Mouse (Mus musculus): ENCODE measurements around the gene Padi6.

Gene Padi6

DNA sequence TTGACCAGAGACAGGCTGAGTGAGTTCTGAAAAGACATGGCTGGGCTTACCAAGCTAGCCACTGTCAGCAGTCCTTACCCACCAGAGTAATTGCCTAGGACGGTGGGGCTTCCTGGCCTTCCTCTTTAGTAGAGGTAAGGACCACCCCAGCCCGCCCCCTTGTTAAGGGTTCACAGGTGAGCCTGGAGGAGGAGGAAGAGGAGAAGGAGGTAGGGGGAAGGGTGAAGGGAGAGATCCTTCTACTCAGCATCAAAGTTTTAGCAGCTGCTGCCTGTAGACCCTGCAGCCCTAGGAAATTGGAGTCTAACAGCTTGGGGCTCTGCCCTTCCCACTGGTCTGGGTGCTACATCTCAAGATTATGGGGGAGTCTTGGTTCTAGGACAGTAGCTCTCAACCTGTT is at the start of gene Padi6:
Gene Padi6 (minus strand): TSS at position 101 of the 400 bp plus-strand sequence.
- in situ Hi-C loops (cut with MboI, MseI), result loop anchor here in 1 of 2 experiments (10.0 kb wide), 1 partner anchor 148 kb away; no protein-coding TSS in a partner anchor

- in situ Hi-C loops (cut with MboI, MseI), result loop anchor here in 1 of 2 experiments (5.0 kb wide), 1 partner anchor 116 kb away; the partner anchor contains the start of gene Padi2
These were observed 48.6 kb upstream of the Padi6 start for GRCm38 (mm10) chr4:140791071-140791470.

DNA sequence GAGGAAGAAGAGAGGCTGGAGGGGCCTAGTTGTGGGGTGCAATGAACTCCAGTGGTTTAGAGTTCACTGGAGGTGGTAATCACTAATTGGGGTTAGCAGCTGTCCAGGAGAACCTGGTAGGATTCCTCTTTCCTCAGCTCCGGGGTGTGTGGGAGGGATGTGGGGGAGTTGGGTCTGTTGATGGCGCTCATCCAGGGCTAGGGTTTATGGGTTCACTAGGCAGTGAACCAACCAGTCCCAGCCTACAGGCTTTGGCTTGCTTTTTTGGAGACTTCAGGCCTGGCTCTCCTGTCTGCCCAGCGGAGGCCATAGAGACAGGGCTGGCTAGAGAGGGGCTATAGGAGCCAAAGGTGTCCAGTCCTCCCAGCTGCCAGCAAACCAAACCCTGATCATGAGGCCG is 47.5 kb upstream of the Padi6 start:
- in situ Hi-C loops (cut with MboI, MseI), result loop anchor here (5.0 to 10.0 kb wide), 2 partner anchors 117 to 1955 kb away; partner anchors contain the start of gene Padi2 (in 1 of the 2)

DNA sequence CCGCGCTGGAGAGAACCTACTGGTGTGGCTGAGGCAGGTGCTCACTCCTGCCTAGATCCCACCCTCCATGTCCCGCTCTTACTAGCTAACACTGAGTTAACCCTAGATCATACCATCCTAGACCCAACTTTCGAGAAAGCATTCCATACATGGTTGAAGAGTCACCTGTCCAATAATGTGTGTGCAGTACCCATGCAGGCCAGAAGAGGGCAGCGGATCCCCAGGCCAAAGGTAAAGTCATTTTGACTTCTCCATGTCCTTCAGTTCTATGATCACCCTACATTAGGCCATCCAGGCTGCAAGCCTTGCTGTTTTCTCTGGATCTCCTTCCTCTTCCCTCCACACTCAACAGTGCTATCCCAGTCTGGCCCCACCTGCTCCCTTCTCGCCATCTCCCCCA is 46.5 kb upstream of the Padi6 start:
- in situ Hi-C loops (cut with MboI, MseI), result loop anchor here in 1 of 2 experiments (10.0 kb wide), 1 partner anchor 1954 kb away; no protein-coding TSS in a partner anchor

DNA sequence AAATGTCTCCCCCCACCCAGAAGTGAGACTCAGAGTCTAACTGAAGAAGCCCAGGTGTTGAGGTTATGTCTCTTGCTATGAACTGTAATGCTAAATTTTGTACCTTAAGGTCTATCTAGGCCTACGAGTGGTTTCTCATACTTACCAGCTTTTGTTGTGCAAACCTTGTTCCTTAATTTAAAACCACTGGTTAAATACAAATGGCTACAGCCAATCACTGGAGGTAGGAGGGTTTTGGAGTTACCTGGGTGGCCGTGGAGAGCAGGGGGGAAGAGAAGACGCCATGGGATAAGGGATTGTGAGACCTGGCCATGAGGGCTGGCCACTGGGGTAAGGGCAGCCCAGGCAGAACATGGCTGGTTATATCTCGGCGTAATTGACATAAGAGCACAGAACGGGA is 45.8 kb upstream of the Padi6 start:
- in situ Hi-C loops (cut with MboI, MseI), result loop anchor here in 1 of 2 experiments (10.0 kb wide), 1 partner anchor 1953 kb away; no protein-coding TSS in a partner anchor

DNA sequence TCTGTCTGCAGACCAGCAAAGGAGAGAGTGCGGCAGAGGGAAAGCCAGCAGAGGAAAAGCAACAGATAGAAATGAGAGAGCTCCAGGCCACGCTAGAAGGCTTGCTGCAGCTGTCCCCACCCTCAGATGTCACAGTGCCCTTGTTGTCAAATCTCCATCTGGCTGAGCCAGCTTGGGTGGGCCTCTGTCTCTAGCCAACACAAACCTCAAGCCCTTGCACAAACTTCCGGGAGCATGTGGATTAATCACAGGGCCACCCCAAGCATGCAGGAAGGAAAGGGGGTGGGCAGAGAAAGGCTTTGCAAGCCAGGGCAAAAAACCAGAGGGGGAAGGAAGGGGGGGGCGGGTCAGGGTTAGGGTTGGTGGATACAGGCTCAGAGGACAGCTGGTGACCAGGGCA is 45.0 kb upstream of the Padi6 start:
- in situ Hi-C loops (cut with MboI, MseI), result loop anchor here in 1 of 2 experiments (10.0 kb wide), 1 partner anchor 1953 kb away; no protein-coding TSS in a partner anchor

- in situ Hi-C loops (cut with MboI, MseI), result loop anchor here in 1 of 2 experiments (10.0 kb wide), 1 partner anchor 1950 kb away; no protein-coding TSS in a partner anchor
These were observed 42.8 kb upstream of the Padi6 start for GRCm38 (mm10) chr4:140785217-140785616.

DNA sequence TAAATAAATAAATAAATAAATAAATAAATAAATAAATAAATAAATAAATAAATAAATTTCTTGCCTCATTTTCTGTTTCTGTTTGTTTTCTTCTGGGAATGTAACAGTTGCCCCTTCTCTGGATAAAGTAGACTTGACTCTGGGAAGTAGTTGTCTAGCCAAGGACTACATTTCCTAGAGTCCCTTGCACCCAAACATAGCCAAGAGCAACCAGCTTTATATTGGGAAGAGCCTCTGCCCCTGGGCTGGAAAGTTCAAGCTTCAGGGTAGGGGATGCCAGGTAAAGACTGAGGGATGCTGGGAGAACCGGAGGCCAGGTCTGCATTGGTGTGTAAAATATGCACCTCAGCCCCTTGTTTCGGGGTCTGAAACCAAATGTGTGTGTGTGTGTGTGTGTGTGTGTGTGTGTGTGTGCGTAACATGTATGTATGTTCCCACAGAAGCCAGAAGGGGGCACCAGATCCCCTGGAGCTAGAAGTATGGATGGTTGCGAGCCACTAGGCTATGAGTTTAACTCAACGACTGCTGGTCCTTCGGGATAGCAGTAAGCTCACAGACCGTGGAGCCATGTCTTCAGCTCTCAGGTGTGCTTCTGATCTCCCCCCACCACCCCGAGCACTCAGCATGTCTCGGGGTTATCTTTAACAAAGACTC is 42.0 kb upstream of the Padi6 start:
- in situ Hi-C loops (cut with MboI, MseI), result loop anchor here in 1 of 2 experiments (10.0 kb wide), 1 partner anchor 1950 kb away; no protein-coding TSS in a partner anchor

DNA sequence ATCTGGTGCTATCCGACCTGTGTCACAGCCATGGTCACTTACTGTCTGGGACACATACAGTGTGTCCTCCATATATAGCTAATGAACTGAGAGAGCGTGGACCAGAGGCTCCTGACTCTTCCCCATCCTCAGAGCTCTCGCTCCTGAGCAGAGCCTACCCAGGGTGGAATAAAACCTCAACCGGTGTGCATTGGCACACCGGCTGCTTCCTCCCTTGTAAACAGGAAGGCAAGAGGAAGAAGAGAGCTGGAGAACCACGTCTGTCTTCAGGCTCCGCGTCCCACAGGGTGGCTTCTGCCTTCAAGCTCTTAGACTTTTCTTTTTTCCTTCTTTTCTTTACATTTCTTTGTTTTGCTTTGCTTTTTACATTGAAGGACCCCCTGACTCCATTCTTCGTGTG is 40.4 kb upstream of the Padi6 start:
- in situ Hi-C loops (cut with MboI, MseI), result loop anchor here in 1 of 2 experiments (10.0 kb wide), 1 partner anchor 1948 kb away; no protein-coding TSS in a partner anchor

DNA sequence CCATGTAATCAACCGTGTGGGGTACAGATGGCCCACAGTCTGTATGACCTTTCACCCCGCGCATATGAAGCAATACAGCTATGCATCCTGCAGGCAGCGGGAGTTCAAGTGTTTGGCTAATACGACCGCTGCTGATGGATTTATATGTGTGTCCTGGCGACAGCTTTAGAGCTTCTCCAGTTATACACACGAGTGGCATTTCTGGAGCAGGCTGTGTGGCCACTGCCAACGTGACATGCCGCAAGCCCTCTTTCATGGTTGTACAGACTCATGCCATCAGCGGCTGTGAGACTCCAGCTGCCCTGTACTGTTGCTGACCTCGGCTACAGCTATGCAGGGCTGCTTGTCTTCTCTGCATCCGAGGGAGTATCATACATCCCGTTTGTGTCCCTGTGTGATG is 38.1 kb upstream of the Padi6 start:
- in situ Hi-C loops (cut with MboI, MseI), result loop anchor here in 1 of 2 experiments (10.0 kb wide), 1 partner anchor 1946 kb away; no protein-coding TSS in a partner anchor

DNA sequence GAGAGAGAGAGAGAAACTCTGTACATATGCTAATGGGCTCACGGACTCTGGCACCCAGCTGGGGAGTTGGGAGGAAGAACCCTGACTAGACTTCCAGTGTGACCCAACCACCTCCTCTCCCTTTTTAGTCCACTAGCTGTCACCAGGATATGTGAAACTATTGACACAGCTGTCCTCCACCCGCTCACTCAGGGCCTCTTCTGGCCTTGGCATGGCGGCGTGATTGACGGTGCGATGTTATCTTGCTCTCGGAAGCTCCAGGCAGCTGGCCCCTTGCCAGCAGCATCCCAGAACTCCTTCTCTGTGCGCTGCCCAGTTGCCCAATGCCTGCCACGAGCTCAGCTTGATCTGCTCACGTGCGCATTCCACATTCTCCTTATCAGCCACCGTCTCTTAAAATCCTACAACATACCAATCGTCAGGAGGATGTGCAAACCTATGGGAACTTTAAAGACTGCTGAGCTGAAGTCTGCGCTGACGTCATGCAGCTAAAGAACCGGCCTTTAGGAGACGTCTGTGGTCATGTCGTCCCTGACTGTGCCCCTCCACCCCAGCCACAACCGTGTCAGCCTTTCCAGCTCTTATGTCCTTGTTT is 37.5 kb upstream of the Padi6 start:
- in situ Hi-C loops (cut with MboI, MseI), result loop anchor here in 1 of 2 experiments (10.0 kb wide), 1 partner anchor 1945 kb away; no protein-coding TSS in a partner anchor

GRCm38 (mm10) chr4:140776623-140777022 is 34.2 kb upstream of the Padi6 start:
- in situ Hi-C loops (cut with MboI, MseI), result no loop called here

- in situ Hi-C loops (cut with MboI, MseI), result no loop called here
These were observed 33.4 kb upstream of the Padi6 start for GRCm38 (mm10) chr4:140775876-140776275.

- in situ Hi-C loops (cut with MboI, MseI), result no loop called here
These were observed 32.5 kb upstream of the Padi6 start for GRCm38 (mm10) chr4:140774893-140775292.

DNA sequence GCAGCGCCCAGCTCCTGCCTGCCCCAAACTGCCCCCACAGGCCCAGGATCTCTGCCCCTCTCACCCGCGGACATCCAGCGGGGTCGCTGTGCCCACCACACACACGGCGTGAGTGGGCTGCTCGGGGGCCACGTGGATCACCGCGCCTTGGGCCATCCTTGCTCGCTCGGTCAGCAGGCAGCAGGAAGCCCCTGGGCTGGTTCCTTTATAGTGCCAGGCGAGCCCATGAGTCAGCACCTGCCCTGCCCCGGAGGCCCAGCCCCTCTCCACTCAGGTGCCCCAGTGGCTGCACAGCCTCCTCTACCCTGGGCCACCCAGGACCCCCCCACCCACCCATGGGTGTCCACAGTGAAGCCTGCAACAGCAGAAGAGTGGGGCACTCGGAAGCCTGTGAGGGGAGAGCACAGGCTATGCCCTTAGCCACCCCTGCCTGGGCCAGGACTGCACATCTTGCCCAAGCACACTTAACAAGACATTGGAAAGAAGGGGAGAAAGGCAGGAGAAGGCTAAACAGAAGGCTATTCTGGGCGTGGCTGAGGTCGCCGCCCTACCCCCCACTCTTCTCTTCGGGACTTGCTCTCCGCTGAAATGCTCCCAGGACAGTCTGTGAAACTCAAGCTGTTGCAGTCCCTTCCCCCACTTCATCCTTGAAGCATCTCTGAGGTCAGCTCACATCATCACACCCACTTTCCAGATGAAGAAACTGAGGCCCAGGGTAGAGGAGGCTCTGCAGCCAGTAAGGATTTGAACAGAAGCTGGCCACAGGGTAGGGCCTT is 31.8 kb upstream of the Padi6 start, which contains the start of gene Padi4:
Gene Padi4 (minus strand): TSS at position 212 of the 776 bp plus-strand sequence.
- in situ Hi-C loops (cut with MboI, MseI), result no loop called here

DNA sequence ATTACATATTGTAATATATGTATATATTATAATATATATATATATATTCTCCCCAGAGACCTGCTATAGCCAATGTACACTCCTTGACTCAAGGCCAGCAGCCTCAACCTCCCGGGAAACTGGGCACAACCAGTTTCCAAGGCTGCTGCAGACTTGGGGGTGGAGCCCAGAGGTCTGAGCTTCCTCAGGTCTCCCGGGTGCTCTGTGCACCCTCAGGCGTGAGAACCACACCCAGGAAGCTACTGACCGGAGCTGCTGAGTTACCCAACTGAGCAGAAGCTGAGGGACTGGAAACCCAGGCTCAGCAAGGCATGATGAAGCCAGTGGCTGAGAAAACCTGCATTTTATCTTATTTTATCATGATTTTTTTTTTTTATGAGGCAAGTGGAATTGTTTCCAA is 28.6 kb upstream of the Padi6 start:
- in situ Hi-C loops (cut with MboI, MseI), result no loop called here

- in situ Hi-C loops (cut with MboI, MseI), result no loop called here
These were observed 28.0 kb upstream of the Padi6 start for GRCm38 (mm10) chr4:140770433-140770832.

DNA sequence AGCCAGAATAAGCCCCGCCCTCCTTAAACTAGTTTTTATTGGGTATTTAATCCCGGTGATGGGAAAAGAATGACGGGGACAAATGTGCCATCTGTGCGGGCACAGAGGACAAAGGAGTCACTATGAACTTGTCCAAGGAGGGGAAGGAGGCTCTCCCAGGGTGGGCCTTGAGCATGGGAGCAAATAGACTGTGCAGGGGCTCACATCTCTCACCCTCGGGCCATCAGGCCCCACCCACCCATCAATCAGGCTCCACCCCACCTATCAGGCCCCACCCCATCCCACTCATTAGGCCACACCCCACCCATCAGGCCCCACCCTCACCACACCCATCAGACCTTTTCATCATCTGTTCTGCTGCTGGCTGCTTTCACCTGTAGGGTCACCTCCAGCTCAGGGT is 26.5 kb upstream of the Padi6 start:
- in situ Hi-C loops (cut with MboI, MseI), result no loop called here

DNA sequence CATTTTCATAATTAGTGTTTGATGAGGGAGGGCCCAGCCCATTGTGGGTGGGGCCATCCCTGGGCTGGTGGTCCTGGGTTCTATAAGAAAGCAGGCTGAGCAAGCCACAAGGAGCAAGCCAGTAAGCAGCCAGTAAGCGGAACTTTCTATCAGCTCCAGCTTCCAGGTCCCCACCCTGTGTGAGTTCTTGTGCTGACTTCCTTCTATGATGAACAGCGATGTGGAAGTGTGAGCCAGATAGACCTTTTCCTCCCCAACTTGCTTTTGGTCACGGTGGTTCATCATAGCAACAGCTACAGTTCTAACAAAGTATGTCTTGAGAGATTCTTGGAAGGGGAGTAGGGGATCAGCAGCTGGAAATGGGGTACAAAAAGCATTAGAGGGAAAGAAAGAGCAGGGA is 23.5 kb upstream of the Padi6 start:
- in situ Hi-C loops (cut with MboI, MseI), result no loop called here

- in situ Hi-C loops (cut with MboI, MseI), result no loop called here
These were observed 20.7 kb upstream of the Padi6 start for GRCm38 (mm10) chr4:140763158-140763557.

DNA sequence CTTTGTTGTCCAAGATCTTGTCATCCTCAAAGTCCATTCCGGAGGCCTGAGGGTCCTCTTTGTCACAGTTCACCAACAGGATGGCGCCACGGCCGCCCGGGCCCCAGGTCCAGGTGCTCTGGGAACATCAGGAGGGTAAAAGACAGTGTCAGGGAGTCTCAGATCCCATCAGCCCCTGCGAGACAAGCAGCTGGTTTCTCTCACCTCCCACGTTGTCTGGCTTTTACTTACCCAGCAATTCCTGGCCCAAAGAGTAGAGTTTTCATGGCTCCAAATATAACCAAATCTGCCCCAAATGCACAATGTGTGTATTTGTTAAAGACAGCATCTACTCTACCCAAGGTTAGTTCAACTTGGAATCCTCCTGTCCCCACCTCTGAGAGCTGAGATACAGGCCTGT is 19.2 kb upstream of the Padi6 start:
- in situ Hi-C loops (cut with MboI, MseI), result no loop called here

GRCm38 (mm10) chr4:140755811-140756210 is 13.4 kb upstream of the Padi6 start:
- in situ Hi-C loops (cut with MboI, MseI), result no loop called here
